Mouse (Mus musculus): Measurements from ENCODE around the gene Mlkl. TPM values are rescaled to one million over a fixed set of nuclear protein-coding genes. Genes with fewer than 3 reads are reported as not detected.

The Mlkl gene
- total RNA-seq, 4 experiments from 2014 or later: 7.0 to 26.7 (median 11.4) TPM

Other genes starting within 250 kb of the Mlkl start
- gene Clec18a, start 245.8 kb downstream of the Mlkl start, total RNA-seq (2022): not detected
- gene Pdpr, start 243.5 kb downstream of the Mlkl start, total RNA-seq (2022): 10 to 100 TPM; 36.7 to 47.4 (median 43.6) TPM
- gene Glg1, start 79.0 kb downstream of the Mlkl start, total RNA-seq (2022): 100 to 1,000 TPM; 134 to 184 (median 162) TPM
- 10 to 100 TPM; 66.0 to 70.6 (median 68.9) TPM for gene Rfwd3, start 38.0 kb downstream of the Mlkl start, total RNA-seq (2022)
- 1 to 10 TPM in 2 of 4 experiments, not detected in 2; 1.9 to 9.5 TPM for gene Fa2h, start 55.6 kb upstream of the Mlkl start, total RNA-seq (2022)
- gene Wdr59, start 183.9 kb upstream of the Mlkl start, total RNA-seq (2022): 10 to 100 TPM; 13.4 to 15.9 (median 14.9) TPM
- 10 to 100 TPM; 42.2 to 60.4 (median 50.2) TPM for gene Znrf1, start 197.9 kb upstream of the Mlkl start, total RNA-seq (2022)